9 mouse cellular contexts compared by ENCODE assay signal in genomic region chr15:25761800-25762211, GRCm38 (mm10).
DNase-seq lines count a peak whose midpoint lies in the region; ATAC-seq and TF ChIP-seq lines count a peak whose summit lies in the region.
"Had no signal": no experiment of that assay in that cellular context is flagged by ENCODE, and none has a peak within 500 bp of the region (broad histone marks: within the 10 kb centered on the region; RNA-seq: fewer than 3 reads in every experiment).

No protein-coding gene starts in this region.

- TF ChIP-seq CTCF in kidney, postnatal 0 days (IDR thresholded peaks at IDR 0.05; ENCODE audit: low read depth), result no peak

- no peak overlapping the region for H3K4me2 ChIP-seq in kidney, postnatal 0 days (ENCODE audit: low read length)
- H3K4me2 ChIP-seq in hindbrain, embryonic 12.5 days (replicated peaks), result peak overlapping the region; percentile 34
- H3K4me2 ChIP-seq in neural tube, embryonic 14.5 days (ENCODE audit: low read depth, low read length), result peak overlapping the region; percentile 28

- no peaks in the 10 kb centered on the region for H3K27me3 ChIP-seq in kidney, postnatal 0 days (ENCODE audit: insufficient read depth, low read length)
- no peaks in the 10 kb centered on the region for H3K27me3 ChIP-seq in hindbrain, embryonic 12.5 days
- H3K27me3 ChIP-seq in neural tube, embryonic 14.5 days (ENCODE audit: control insufficient read depth, insufficient read depth, low read length), result no peaks in the 10 kb centered on the region

- ATAC-seq in kidney, postnatal 0 days (replicated peaks; ENCODE audit: low FRiP score, low read depth), result no peak
- ATAC-seq in hindbrain, embryonic 12.5 days (ENCODE audit: low FRiP score), result peak; percentile 86
- ATAC-seq in neural tube, embryonic 14.5 days (ENCODE audit: low read depth), result peak; percentile 68
- ATAC-seq: inflammation-experienced regulatory T-cells, adult 6 months had no signal

- WGBS in kidney, postnatal 0 days, result 28% methylated on average over 8 of the region's 8 CpGs
- WGBS in hindbrain, embryonic 12.5 days, result 5% methylated on average over 8 of the region's 8 CpGs
- WGBS in neural tube, embryonic 14.5 days, result 6% methylated on average over 8 of the region's 8 CpGs

- H3K4me3 ChIP-seq in kidney, postnatal 0 days (replicated peaks; ENCODE audit: low read depth, low read length), result no peak overlapping the region
- H3K4me3 ChIP-seq in hindbrain, embryonic 12.5 days, result 0 out of 2 replicates have a peak overlapping the region, but pooled peaks have one; percentile 2
- no peak overlapping the region for H3K4me3 ChIP-seq in neural tube, embryonic 14.5 days (ENCODE audit: low read depth, low read length)

- no peaks in the 10 kb centered on the region for H3K9me3 ChIP-seq in kidney, postnatal 0 days (replicated peaks; ENCODE audit: low read length)
- no peaks in the 10 kb centered on the region for H3K9me3 ChIP-seq in hindbrain, embryonic 12.5 days (replicated peaks)
- no peaks in the 10 kb centered on the region for H3K9me3 ChIP-seq in neural tube, embryonic 14.5 days (ENCODE audit: control insufficient read depth, low read length)

- 0 out of 2 replicates have a peak, but pooled peaks cover 10% of the 10 kb centered on the region for H3K36me3 ChIP-seq in kidney, postnatal 0 days (ENCODE audit: insufficient read depth, low read length)
- H3K36me3 ChIP-seq in hindbrain, embryonic 12.5 days, result no peaks in the 10 kb centered on the region
- no peaks in the 10 kb centered on the region for H3K36me3 ChIP-seq in neural tube, embryonic 14.5 days (ENCODE audit: control insufficient read depth, insufficient read depth, low read length)

- peak overlapping the region; percentile 25; the same call in 1 of the 2 replicates for H3K27ac ChIP-seq in kidney, postnatal 0 days
- H3K27ac ChIP-seq in hindbrain, embryonic 12.5 days, result peak overlapping the region; percentile 83
- H3K27ac ChIP-seq in neural tube, embryonic 14.5 days (ENCODE audit: low read depth, low read length), result peak overlapping the region; percentile 77

- H3K4me1 ChIP-seq in kidney, postnatal 0 days (replicated peaks; ENCODE audit: insufficient read depth, low read length), result peaks cover 17% of the 10 kb centered on the region; the same call in 1 of the 2 replicates
- H3K4me1 ChIP-seq in hindbrain, embryonic 12.5 days, result peaks cover 79% of the 10 kb centered on the region
- peaks cover 51% of the 10 kb centered on the region for H3K4me1 ChIP-seq in neural tube, embryonic 14.5 days (ENCODE audit: control insufficient read depth, insufficient read depth, low read length)

- peak; percentile 23 for DNase-seq in kidney, postnatal 0 days (ENCODE audit: low spot score)
- DNase-seq in kidney, adult 9 months, result no peak
- DNase-seq in adrenal gland, postnatal 36 days, result peak; percentile 69 to 74
- DNase-seq in MN1 (ENCODE audit: low spot score), result no peak
- DNase-seq in gastrocnemius, adult 8-10 months (ENCODE audit: low spot score in 2 of 2), result no peak
- DNase-seq in spleen, postnatal 14 days (ENCODE audit: low spot score in 2 of 2), result no peak

- no peak overlapping the region for H3K9ac ChIP-seq in kidney, postnatal 0 days (ENCODE audit: low read depth, low read length)
- H3K9ac ChIP-seq in hindbrain, embryonic 12.5 days, result 0 out of 2 replicates have a peak overlapping the region, but pooled peaks have one; percentile 1
- no peak overlapping the region for H3K9ac ChIP-seq in neural tube, embryonic 14.5 days (replicated peaks; ENCODE audit: low read depth, low read length)

Comparison
In these comparisons a context has a peak if more than half of its experiments do, and no peak if none do; other contexts are left out.
1. DNase-seq: peak in kidney, postnatal 0 days (single experiment) and adrenal gland, postnatal 36 days (2 of 2); none in kidney, adult 9 months (single experiment), MN1 (single experiment), gastrocnemius, adult 8-10 months (0 of 2) and spleen, postnatal 14 days (0 of 2).
2. H3K27ac ChIP-seq: peak in every context shown above with its lines; median percentile 83 in hindbrain, embryonic 12.5 days; 77 in neural tube, embryonic 14.5 days; 25 in kidney, postnatal 0 days.